Mouse (Mus musculus) adrenal gland (tissue): Measurements from ENCODE around the gene Ssbp4.

Experiments
- intact Hi-C: fragments of 180-260 bp; cut with DNase I; formaldehyde crosslinking; loops from one replicate; pipeline ENCODE4 v1.15.1; 2025

Gene Ssbp4

DNA sequence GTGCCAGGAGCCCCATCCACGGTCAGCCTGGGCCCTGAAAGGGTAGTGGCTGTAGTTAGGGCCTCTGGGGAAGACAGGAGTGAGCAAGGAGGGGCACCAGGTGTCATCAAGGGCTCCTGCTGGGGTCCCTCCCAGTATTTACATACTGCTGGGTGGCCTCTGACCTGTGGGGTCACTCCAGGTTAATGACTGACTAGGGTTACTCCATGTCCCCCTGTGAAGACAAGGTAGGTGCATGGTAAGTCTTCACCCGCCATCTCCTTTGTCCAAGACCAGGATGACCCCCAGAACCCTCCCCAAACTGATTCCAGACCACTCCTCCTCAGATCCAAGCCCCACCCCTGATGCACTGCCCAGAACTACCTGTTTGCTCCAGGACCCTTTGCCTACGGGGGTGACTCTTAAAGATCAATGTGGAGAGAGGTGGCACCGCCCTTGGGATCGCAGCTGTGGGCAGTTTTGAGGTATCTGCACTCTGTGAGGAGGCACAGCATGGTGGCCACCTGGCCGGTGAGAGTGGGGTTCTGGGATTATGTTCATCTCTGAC is 23.7 kb upstream of the Ssbp4 start, which contains the start of gene Gdf15:
TSS of gene Gdf15 (minus strand) at position 111 of the 547 bp plus-strand sequence.
- intact Hi-C loops, result no loop called here

- intact Hi-C loops, result loop anchor here (2.0 kb wide), 1 partner anchor 21 kb away; no protein-coding TSS in a partner anchor
Measured at GRCm38 (mm10) chr8:70631436-70631835, 22.8 kb upstream of the Ssbp4 start.

GRCm38 (mm10) chr8:70630532-70631381 is 22.1 kb upstream of the Ssbp4 start:
- intact Hi-C loops, result loop anchor here (2.0 kb wide), 1 partner anchor 22 kb away; no protein-coding TSS in a partner anchor

- intact Hi-C loops, result loop anchor here (2.0 kb wide), 1 partner anchor 23 kb away; no protein-coding TSS in a partner anchor
Measured at GRCm38 (mm10) chr8:70629574-70630531, 21.2 kb upstream of the Ssbp4 start.

DNA sequence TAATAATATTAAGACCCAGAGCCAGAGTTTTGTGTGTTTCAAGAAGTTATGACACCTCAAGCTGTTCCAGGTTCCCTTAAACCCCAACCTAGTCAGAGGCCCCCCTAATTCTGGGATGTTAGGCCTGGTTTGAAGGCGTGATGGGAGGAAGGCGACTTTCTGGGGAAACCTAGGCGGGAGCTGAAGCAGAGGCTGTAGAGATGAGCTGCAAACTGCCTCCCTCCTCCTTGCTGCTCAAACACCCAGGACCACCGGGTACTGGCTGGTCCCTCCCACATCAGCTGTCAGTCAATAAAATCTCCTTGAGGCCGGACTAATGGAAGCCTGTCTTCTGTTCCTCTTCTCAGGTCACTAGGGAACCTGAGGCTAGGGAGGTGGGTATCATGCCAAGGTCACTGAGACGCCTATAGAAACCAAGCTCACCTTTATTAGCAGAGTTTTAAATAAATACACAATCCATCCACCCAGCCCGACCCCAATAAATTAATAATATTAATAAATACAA is 20.4 kb upstream of the Ssbp4 start:
- intact Hi-C loops, result loop anchor here (1.0 kb wide), 1 partner anchor 17 kb away; no protein-coding TSS in a partner anchor

DNA sequence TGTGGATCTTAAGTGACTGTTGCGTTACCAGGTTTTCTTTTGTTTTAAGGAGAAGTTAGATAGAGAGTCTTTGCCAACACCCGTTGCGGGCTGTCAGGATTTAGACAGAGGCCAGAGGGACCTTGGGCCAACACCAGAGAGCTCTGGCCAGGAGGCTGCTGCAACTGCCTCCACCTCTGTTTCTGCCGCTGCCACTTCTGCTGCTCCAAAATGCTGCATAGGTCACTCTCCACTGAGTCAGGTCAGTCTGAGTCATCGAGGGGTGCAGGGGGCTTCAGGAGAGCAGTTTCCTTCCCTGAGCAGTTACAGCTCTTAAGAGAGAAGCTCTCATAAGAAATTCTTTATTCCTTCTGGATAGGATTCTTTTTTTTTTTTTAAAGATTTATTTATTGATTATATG is 18.4 kb upstream of the Ssbp4 start:
- intact Hi-C loops, result no loop called here

GRCm38 (mm10) chr8:70625104-70625503 is 16.4 kb upstream of the Ssbp4 start:
- intact Hi-C loops, result no loop called here

- intact Hi-C loops, result no loop called here
Measured at GRCm38 (mm10) chr8:70622220-70622619, 13.5 kb upstream of the Ssbp4 start.

DNA sequence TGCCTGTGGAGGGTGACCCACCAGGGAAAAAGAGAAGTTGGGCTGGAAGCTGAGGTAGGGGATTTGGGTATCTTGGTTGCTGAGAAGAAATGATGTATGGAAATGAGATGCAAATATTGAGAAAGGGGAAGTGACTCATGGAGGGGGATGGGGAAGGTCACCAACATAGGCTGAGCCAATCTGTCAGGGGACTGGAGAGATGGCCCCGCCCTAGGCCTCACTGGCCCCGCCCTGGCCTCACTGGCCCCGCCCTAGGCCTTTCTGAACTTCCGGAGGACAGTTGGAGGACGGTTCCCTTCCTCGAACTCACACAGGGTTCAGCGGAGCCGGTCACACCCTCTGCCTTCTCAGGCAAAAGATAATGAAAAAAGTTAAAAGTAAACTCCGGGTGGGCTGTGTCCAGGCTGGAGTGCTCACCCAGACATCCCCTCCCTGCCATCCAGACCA is 10.2 kb upstream of the Ssbp4 start:
- intact Hi-C loops, result loop anchor here (5.0 kb wide), 1 partner anchor 33 kb away; no protein-coding TSS in a partner anchor

- intact Hi-C loops, result loop anchor here (5.0 kb wide), 1 partner anchor 34 kb away; no protein-coding TSS in a partner anchor
Measured at GRCm38 (mm10) chr8:70617985-70618384, 9.3 kb upstream of the Ssbp4 start.

GRCm38 (mm10) chr8:70616645-70617044 is 8.0 kb upstream of the Ssbp4 start:
- intact Hi-C loops, result loop anchor here (5.0 kb wide), 1 partner anchor 36 kb away; no protein-coding TSS in a partner anchor

- intact Hi-C loops, result loop anchor here (5.0 kb wide), 1 partner anchor 36 kb away; no protein-coding TSS in a partner anchor
Measured at GRCm38 (mm10) chr8:70615894-70616293, 7.2 kb upstream of the Ssbp4 start, which contains the start of gene Lrrc25. TSS of gene Lrrc25 (plus strand) at chr8:70616155.

- intact Hi-C loops, result loop anchor here (5.0 kb wide), 1 partner anchor 37 kb away; no protein-coding TSS in a partner anchor
Measured at GRCm38 (mm10) chr8:70615281-70615680, 6.6 kb upstream of the Ssbp4 start.

DNA sequence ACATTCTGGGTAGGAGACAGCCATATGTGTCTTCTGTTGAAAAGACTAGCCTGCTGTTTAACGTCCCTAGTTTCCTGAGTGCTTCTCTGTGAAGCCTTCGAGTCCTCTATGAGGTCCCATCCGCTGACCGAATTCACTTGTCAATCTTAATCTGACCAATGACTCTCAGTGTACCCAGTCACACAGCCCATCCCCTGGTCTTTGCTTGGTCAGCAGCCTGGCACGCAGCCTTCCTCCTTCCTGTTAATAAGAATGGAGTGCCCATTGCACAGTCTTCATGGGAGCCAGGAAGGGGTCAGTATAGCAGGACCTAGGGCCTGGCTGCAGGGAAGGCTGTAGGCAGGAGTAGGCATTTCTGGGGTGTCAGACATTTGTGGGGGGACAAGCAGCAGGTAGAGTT is 5.8 kb upstream of the Ssbp4 start:
- intact Hi-C loops, result no loop called here

- intact Hi-C loops, result no loop called here
Measured at GRCm38 (mm10) chr8:70613763-70614162, 5.1 kb upstream of the Ssbp4 start.

- intact Hi-C loops, result loop anchor here (1.0 kb wide), 1 partner anchor 16 kb away; no protein-coding TSS in a partner anchor
Measured at GRCm38 (mm10) chr8:70611849-70612248, 3.2 kb upstream of the Ssbp4 start.

GRCm38 (mm10) chr8:70610796-70611771 is 2.4 kb upstream of the Ssbp4 start:
- intact Hi-C loops, result no loop called here

DNA sequence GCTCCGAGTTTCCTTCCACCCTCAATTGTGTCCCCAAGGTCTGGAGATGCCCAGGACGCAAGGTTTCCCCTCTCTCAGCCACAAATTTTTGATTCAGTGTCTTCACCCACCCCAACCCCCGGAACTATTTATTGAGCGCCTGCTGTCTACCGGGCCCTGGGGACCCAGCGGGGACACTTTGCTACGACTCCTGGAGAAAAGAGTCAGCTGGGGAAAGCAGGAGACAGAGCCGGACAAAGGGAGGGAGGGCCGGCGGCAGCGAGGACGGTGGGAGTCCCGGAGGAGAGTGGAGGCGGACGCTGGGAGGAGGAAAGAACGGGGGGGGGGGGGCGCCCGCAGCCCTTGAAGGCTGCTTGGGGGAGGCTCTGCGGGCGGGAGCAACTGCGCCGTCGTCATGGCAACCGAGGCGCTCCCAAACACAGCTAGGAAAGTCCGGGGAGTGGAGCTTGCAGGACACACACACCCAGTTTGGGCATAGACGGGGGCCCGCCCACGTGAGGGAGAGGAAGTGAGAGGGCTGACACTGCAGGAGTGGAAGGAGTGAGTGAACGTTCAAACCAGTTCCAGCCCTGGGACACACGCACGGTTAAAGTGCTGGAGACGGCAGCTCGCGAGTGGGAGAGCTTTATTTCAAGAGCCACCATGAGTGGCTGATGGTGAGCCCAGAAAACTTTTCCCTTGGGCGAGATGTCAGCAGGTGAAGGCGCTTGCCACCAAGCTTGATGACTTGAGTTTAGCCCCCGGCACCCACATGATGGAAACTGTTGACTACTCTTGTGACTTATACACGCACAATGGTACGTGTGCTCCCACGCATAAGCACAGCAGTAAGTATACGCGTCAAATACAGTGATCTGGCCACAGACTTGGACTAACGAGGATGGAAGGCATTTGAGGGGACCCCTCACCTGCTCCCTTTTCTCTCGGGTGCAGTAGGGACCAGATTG is 1.4 kb upstream of the Ssbp4 start:
- intact Hi-C loops, result no loop called here
